Mouse (Mus musculus): ENCODE results near the gene Ackr3. TPM values are rescaled to one million over a fixed set of nuclear protein-coding genes. Genes with fewer than 3 reads are reported as not detected.

The Ackr3 gene
- total and polyA plus RNA-seq, 3 experiments, result 13.1 to 34.4 (median 23.1) TPM

DNA sequence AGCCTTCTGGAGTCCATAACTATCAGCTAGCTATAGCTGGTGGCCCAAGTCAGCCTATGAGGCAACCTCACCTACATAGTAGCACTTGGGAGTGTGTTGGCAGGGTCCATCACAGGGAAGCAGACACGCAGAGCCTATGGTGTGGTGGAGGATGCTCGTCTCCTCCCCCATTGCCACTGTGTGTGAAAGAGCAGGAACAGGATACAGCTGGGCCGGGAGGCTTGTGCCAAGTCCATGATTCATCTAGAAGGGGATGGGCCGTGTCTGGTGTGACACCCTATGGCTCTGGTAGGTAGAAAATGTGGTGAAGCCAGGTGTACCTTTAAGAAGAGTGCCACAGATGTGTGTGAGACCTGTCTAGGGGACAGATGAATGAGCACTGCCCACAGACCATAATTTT lies 17.6 kb upstream of the Ackr3 start:
- Histone ChIP-seq H3K27ac (ENCODE audit: insufficient read depth, low read depth) (no peak overlapping the region), H3K9me3 (replicated peaks; ENCODE audit: low read length) (peaks cover 2% of the 10 kb centered on the region), H3K9ac (ENCODE audit: insufficient read depth, low read depth) (no peak overlapping the region), H3K4me1 (ENCODE audit: control insufficient read depth in 1 of 2, insufficient read depth in 2 of 2) (peaks cover 18 to 64% of the 10 kb centered on the region in 2 experiments), H3K4me3 (replicated peaks in 1 of 3; ENCODE audit: low read depth in 2 of 3, low read length in 2 of 3, poor library complexity in 1 of 3) (no peak overlapping the region), H3K4me2 (ENCODE audit: insufficient read depth, low read depth, poor library complexity, severe bottlenecking) (no peak overlapping the region), H3K79me2 (replicated peaks; ENCODE audit: control insufficient read depth, extremely low read depth, insufficient read depth, poor library complexity, severe bottlenecking) (no peaks in the 10 kb centered on the region), H3K27me3 (replicated peaks) (no peaks in the 10 kb centered on the region), H3K36me3 (replicated peaks in 1 of 2; ENCODE audit: control insufficient read depth in 1 of 2, insufficient read depth in 1 of 2, low read length in 1 of 2) (no peaks in the 10 kb centered on the region)
- in situ Hi-C loops (cut with MboI; ENCODE audit: low pct_ligation_motif_present, low pct_unique_long_range_greater_than_20kb, low sequenced_read_pairs) (no loop called here), dilution Hi-C loops (cut with MboI; ENCODE audit: extremely low pct_ligation_motif_present, extremely low pct_unique_long_range_greater_than_20kb, low sequenced_read_pairs) (no loop called here)
- no peak for DNase-seq (ENCODE audit: extremely low read depth)
- TF ChIP-seq BHLHE40 (IDR thresholded peaks at IDR 0.05; ENCODE audit: low read depth, low read length), result 0 out of 2 replicates have a peak, but pooled peaks have one; percentile 23
- no peak for TF ChIP-seq JUND (conservative IDR thresholded peaks at IDR 0.05; ENCODE audit: low read depth, low read length)
- no peak for TF ChIP-seq NRF1 (IDR thresholded peaks at IDR 0.05; ENCODE audit: low read depth, low read length)
- TF ChIP-seq MAFK (IDR thresholded peaks at IDR 0.05; ENCODE audit: insufficient replicate concordance, low read length), result no peak
- TF ChIP-seq ZNF384 (IDR thresholded peaks at IDR 0.05; ENCODE audit: low read depth, low read length), result no peak
- TF ChIP-seq MAX (IDR thresholded peaks at IDR 0.05; ENCODE audit: low read length), result no peak
- TF ChIP-seq IRF4 (IDR thresholded peaks at IDR 0.05; ENCODE audit: low read depth, low read length), result peak; percentile 2; the same call in 1 of the 2 replicates
- TF ChIP-seq ZC3H11A (IDR thresholded peaks at IDR 0.05; ENCODE audit: low read depth, low read length), result no peak
- no peak for TF ChIP-seq ZMIZ1 (IDR thresholded peaks at IDR 0.05; ENCODE audit: low read depth, low read length)
- 0 out of 2 replicates have a peak, but pooled peaks have one; percentile 16 for TF ChIP-seq EP300 (IDR thresholded peaks at IDR 0.05; ENCODE audit: low read length)
- TF ChIP-seq TBP (conservative IDR thresholded peaks at IDR 0.05; ENCODE audit: low read depth, low read length), result no peak

DNA sequence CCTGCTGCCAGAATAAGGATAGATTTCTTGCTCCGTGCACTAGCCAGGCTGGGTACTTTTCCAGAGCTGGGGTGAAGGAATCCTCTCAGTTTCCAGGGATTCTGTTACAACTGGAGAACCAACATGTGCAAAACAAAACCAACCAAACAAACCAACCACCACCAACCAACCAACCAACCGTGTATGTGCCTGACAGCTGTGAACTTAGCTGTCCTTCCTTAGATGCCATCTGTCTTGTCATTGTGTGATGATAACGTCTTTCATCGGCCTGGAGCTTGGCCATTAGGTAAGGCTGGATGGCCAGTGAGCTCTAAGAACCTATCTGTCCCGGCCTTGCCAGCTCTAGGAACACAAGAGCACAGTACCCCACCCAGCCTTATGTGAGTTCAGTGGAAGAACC lies 16.9 kb upstream of the Ackr3 start:
- in situ Hi-C loops (cut with MboI; ENCODE audit: low pct_ligation_motif_present, low pct_unique_long_range_greater_than_20kb, low sequenced_read_pairs) (no loop called here), dilution Hi-C loops (cut with MboI; ENCODE audit: extremely low pct_ligation_motif_present, extremely low pct_unique_long_range_greater_than_20kb, low sequenced_read_pairs) (no loop called here)
- Histone ChIP-seq H3K4me3 (replicated peaks in 1 of 3; ENCODE audit: low read depth in 2 of 3, low read length in 2 of 3, poor library complexity in 1 of 3) (no peak overlapping the region), H3K9ac (ENCODE audit: insufficient read depth, low read depth) (no peak overlapping the region), H3K9me3 (replicated peaks; ENCODE audit: low read length) (peaks cover 2% of the 10 kb centered on the region), H3K27me3 (replicated peaks) (no peaks in the 10 kb centered on the region), H3K79me2 (replicated peaks; ENCODE audit: control insufficient read depth, extremely low read depth, insufficient read depth, poor library complexity, severe bottlenecking) (no peaks in the 10 kb centered on the region), H3K27ac (ENCODE audit: insufficient read depth, low read depth) (no peak overlapping the region), H3K4me1 (ENCODE audit: control insufficient read depth in 1 of 2, insufficient read depth in 2 of 2) (peaks cover 15 to 61% of the 10 kb centered on the region in 2 experiments), H3K4me2 (ENCODE audit: insufficient read depth, low read depth, poor library complexity, severe bottlenecking) (no peak overlapping the region), H3K36me3 (replicated peaks in 1 of 2; ENCODE audit: control insufficient read depth in 1 of 2, insufficient read depth in 1 of 2, low read length in 1 of 2) (no peaks in the 10 kb centered on the region)
- TF ChIP-seq POLR2AphosphoS2 (IDR thresholded peaks at IDR 0.05; ENCODE audit: low read depth, low read length), result no peak
- TF ChIP-seq MAZ (IDR thresholded peaks at IDR 0.05; ENCODE audit: low read depth, low read length), result no peak
- no peak for TF ChIP-seq UBTF (IDR thresholded peaks at IDR 0.05; ENCODE audit: low read depth, low read length)
- no peak for TF ChIP-seq USF1 (IDR thresholded peaks at IDR 0.05; ENCODE audit: low read depth, low read length)
- TF ChIP-seq GABPA (IDR thresholded peaks at IDR 0.05; ENCODE audit: insufficient replicate concordance, low read depth, low read length), result no peak
- TF ChIP-seq RAD21 (IDR thresholded peaks at IDR 0.05; ENCODE audit: low read depth, low read length), result no peak
- no peak for TF ChIP-seq E2F4 (IDR thresholded peaks at IDR 0.05; ENCODE audit: insufficient replicate concordance, low read depth, low read length)
- TF ChIP-seq MEF2A (IDR thresholded peaks at IDR 0.05; ENCODE audit: borderline replicate concordance, low read depth, low read length), result no peak
- TF ChIP-seq CTCF (conservative IDR thresholded peaks at IDR 0.05 in 1 of 2, IDR thresholded peaks at IDR 0.05 in 1 of 2; ENCODE audit: low read depth in 2 of 2, low read length in 2 of 2), result no peak
- TF ChIP-seq RCOR1 (conservative IDR thresholded peaks at IDR 0.05; ENCODE audit: low read depth, low read length), result no peak
- no peak for TF ChIP-seq NRF1 (IDR thresholded peaks at IDR 0.05; ENCODE audit: low read depth, low read length)
- DNase-seq (ENCODE audit: extremely low read depth), result no peak

Measured in CH12.LX (cell line).